Mouse (Mus musculus) CH12.LX (cell line): Measurements from ENCODE around the gene Fgd6.

Experiments used
- CHD2 ChIP-seq: IDR thresholded peaks from 2 replicates; pipeline ENCODE4 v1.6.1; 2011; ENCODE audit warnings: low read length, improper control_type of control experiment
- CTCF ChIP-seq, 2 experiments: IDR thresholded peaks in 1 of 2; conservative IDR thresholded peaks in 1 of 2; 2 replicates each; pipeline ENCODE4 v1.5.1; 2011 to 2012; ENCODE audit warnings: low read depth in 2 of 2, low read length in 2 of 2, improper control_type of control experiment in 1 of 2, inconsistent platforms in 1 of 2, mild to moderate bottlenecking in 1 of 2, moderate library complexity in 1 of 2
- EP300 ChIP-seq: IDR thresholded peaks from 2 replicates; pipeline ENCODE4 v1.6.1; 2011; ENCODE audit warnings: low read length, improper control_type of control experiment
- HCFC1 ChIP-seq: IDR thresholded peaks from 2 replicates; pipeline ENCODE4 v1.6.1; 2012; ENCODE audit warnings: low read depth, mild to moderate bottlenecking, inconsistent platforms, low read length, improper control_type of control experiment
- JUN ChIP-seq: IDR thresholded peaks from 2 replicates; pipeline ENCODE4 v1.6.1; 2011; ENCODE audit warnings: low read depth, mild to moderate bottlenecking, low read length, improper control_type of control experiment, moderate library complexity; ENCODE audit not compliant: insufficient read depth
- KAT2A ChIP-seq: IDR thresholded peaks from 2 replicates; pipeline ENCODE4 v1.6.1; 2012; ENCODE audit warnings: low read length, improper control_type of control experiment, inconsistent platforms; ENCODE audit not compliant: insufficient replicate concordance
- MAZ ChIP-seq: IDR thresholded peaks from 2 replicates; pipeline ENCODE4 v1.6.1; 2012; ENCODE audit warnings: low read depth, mild to moderate bottlenecking, inconsistent platforms, low read length, improper control_type of control experiment, moderate library complexity
- PAX5 ChIP-seq: IDR thresholded peaks from 2 replicates; pipeline ENCODE4 v1.6.1; 2012; ENCODE audit warnings: low read length, inconsistent platforms, mixed read lengths
- POLR2A ChIP-seq: IDR thresholded peaks from 2 replicates; pipeline ENCODE4 v1.6.1; 2011; ENCODE audit warnings: low read depth, mild to moderate bottlenecking, improper control_type of control experiment, low read length
- POLR2AphosphoS2 ChIP-seq: IDR thresholded peaks from 2 replicates; pipeline ENCODE4 v1.6.1; 2011; ENCODE audit warnings: low read depth, low read length, improper control_type of control experiment
- SIN3A ChIP-seq: IDR thresholded peaks from 2 replicates; pipeline ENCODE4 v1.6.1; 2012; ENCODE audit warnings: low read length, improper control_type of control experiment, inconsistent platforms
- SMC3 ChIP-seq: IDR thresholded peaks from 2 replicates; pipeline ENCODE4 v1.6.1; 2011; ENCODE audit warnings: low read depth, low read length, improper control_type of control experiment
- USF1 ChIP-seq: IDR thresholded peaks from 2 replicates; pipeline ENCODE4 v1.6.1; 2014; ENCODE audit warnings: low read depth, mild to moderate bottlenecking, inconsistent platforms, low read length, improper control_type of control experiment
- ZMIZ1 ChIP-seq: IDR thresholded peaks from 2 replicates; pipeline ENCODE4 v1.6.1; 2012; ENCODE audit warnings: low read depth, mild to moderate bottlenecking, inconsistent platforms, low read length, improper control_type of control experiment

DNA sequence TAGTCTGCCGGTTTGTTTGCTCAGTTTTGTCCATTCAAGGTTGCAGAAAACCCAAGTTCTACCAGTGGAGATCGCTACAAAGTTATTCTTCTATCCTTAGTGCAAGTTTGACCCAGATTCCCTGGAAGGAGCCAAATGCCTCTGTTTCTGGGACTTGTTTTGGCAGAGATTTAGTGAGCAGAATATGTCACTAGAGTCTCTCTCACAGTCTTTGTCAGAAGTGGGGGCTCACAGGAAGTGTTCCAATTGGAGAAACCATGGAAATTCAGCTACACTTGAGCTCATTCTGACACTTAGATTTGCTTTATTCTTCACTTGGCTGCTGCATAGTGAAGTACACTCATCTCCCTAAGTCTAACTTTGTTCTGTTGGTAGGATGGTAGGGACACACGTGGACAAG is 76.4 kb downstream of the Fgd6 start:
- TF ChIP-seq POLR2A (no peak), CTCF (conservative IDR thresholded peaks at IDR 0.05 in 1 of 2, IDR thresholded peaks at IDR 0.05 in 1 of 2; ENCODE audit: low read depth in 2 of 2, low read length in 2 of 2) (no peak), ZMIZ1 (no peak), SIN3A (no peak), EP300 (no peak), PAX5 (no peak), MAZ (no peak), USF1 (no peak), CHD2 (no peak), HCFC1 (no peak), POLR2AphosphoS2 (no peak), JUN (no peak), KAT2A (no peak), SMC3 (no peak)
